Mouse (Mus musculus): Measurements from ENCODE around the gene Dpf2.

GRCm38 (mm10) chr19:5889211-5889610, 23.6 kb downstream of the Dpf2 start:
- TF ChIP-seq CTCF (IDR thresholded peaks at IDR 0.05; ENCODE audit: borderline replicate concordance, extremely low read depth, insufficient read depth, insufficient read length) (no peak), POLR2A (IDR thresholded peaks at IDR 0.05; ENCODE audit: borderline replicate concordance, extremely low read depth, insufficient read depth, insufficient read length, poor library complexity, severe bottlenecking) (no peak)
